Mouse (Mus musculus) kidney, embryonic 15.5 days (tissue): Measurements from ENCODE around the gene Mttp. TPM values are rescaled to one million over a fixed set of nuclear protein-coding genes. Genes with fewer than 3 reads are reported as not detected.

Experiments used
- ATAC-seq: fragments of 200-750 bp; cut with Nextera tagmentation; replicated peaks from 2 replicates; pipeline ENCODE4 v1.8.0; 2017; ENCODE audit warnings: moderate TSS enrichment; ENCODE audit not compliant: low FRiP score
- H3K27ac ChIP-seq: fragments of 300-500 bp; sonication (generic); 2 replicates; pipeline ENCODE4 v1.5.1; 2015; ENCODE audit warnings: mild to moderate bottlenecking, inconsistent platforms
- H3K27me3 ChIP-seq: fragments of 300-500 bp; sonication (generic); 2 replicates; pipeline ENCODE4 v1.6.1; 2015; ENCODE audit warnings: inconsistent platforms
- H3K36me3 ChIP-seq: fragments of 300-500 bp; sonication (generic); 2 replicates; pipeline ENCODE4 v1.6.1; 2015; ENCODE audit warnings: inconsistent platforms
- H3K4me1 ChIP-seq: fragments of 300-500 bp; sonication (generic); 2 replicates; pipeline ENCODE4 v1.6.1; 2015; ENCODE audit warnings: inconsistent platforms
- H3K4me2 ChIP-seq: fragments of 300-500 bp; sonication (generic); 2 replicates; pipeline ENCODE4 v1.6.1; 2015; ENCODE audit warnings: moderate library complexity, mild to moderate bottlenecking, inconsistent platforms
- H3K4me3 ChIP-seq: fragments of 300-500 bp; sonication (generic); replicated peaks from 2 replicates; pipeline ENCODE4 v1.5.1; 2015; ENCODE audit warnings: mild to moderate bottlenecking, inconsistent platforms
- H3K9ac ChIP-seq: fragments of 300-500 bp; sonication (generic); 2 replicates; pipeline ENCODE4 v1.6.1; 2015; ENCODE audit warnings: mild to moderate bottlenecking, inconsistent platforms
- H3K9me3 ChIP-seq: fragments of 300-500 bp; sonication (generic); replicated peaks from 2 replicates; pipeline ENCODE4 v1.6.1; 2016; ENCODE audit warnings: inconsistent platforms
- whole genome bisulfite sequencing: fragments of 180-500 bp; shearing (Covaris S2); methylation state at CpG from one replicate; pipeline ENCODE4 v1.1.7; 2015; ENCODE audit warnings: mixed read lengths; 5-methylcytosine and 5-hydroxymethylcytosine counted together
- polyA plus RNA-seq: library from polyadenylated mRNA; unstranded; fragments of >200 nt; fragmentation: Nextera tagmentation; extraction: Ambion mirVana; gene quantifications from 2 replicates; pipeline ENCODE4 v1.2.1, GENCODE M21; 2015

The Mttp gene
- polyA plus RNA-seq, 1 experiment from 2014 or later = 9.6 TPM

DNA sequence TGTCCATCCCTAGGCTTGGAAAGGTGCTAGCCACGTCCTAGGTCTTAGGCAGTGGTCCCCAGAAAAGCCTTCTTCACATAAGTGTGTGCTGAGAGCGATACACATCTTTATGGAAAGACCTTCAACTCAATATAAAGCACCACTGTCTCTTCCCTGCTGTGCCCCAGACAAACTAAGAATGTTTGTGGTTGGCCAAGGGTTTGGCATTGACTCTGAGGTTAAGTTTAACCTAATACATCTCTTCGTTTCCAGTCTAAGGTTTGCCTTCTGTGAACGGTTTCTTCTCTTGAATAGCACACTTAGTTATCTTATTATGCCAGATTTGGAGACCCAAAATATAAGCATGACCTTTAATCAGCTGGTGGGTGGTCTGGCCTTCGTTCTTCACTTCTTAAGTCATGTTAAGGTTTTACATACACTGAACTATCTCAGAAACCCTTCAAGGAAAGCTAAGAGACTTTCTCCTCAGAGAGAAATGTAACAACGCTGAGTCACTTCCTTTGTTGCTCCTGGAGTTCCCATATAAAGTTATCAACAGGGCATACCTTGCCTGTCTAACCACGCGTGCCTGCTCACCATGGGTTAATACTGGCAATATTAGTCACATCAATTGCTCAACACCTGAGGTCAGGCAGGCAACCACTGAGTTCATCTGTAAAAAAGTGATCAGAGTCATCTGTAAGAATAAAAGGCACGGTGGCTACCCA is 83.4 kb downstream of the Mttp start:
- Histone ChIP-seq H3K9ac (no peak overlapping the region), H3K4me2 (no peak overlapping the region), H3K4me3 (no peak overlapping the region), H3K9me3 (no peaks in the 10 kb centered on the region), H3K4me1 (peaks cover 34% of the 10 kb centered on the region), H3K27ac (no peak overlapping the region), H3K27me3 (no peaks in the 10 kb centered on the region), H3K36me3 (no peaks in the 10 kb centered on the region)
- no peak for ATAC-seq
- 90% methylated on average over 9 of the region's 9 CpGs for WGBS

DNA sequence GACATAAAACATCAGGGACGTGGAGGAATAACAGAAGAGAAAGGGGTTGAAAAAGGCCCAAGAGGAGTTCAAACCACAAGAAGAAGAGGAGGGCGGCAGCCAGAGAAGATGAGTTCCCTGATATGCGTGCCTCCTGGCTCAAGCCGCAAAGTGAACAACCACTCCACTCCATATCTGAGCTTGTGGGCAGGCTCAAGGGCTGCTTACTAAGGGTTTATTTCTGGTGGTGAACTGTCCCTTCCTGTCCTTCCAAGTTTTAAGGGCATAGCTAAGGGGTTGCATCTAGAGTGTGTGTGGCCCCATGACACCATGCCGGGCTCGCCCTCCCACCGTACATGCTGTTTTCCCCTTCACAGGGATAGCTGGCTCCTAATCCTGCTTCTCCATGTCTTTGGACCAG is 84.3 kb downstream of the Mttp start:
- Histone ChIP-seq H3K36me3 (no peaks in the 10 kb centered on the region), H3K4me3 (no peak overlapping the region), H3K9me3 (no peaks in the 10 kb centered on the region), H3K4me1 (peaks cover 25% of the 10 kb centered on the region), H3K9ac (no peak overlapping the region), H3K27me3 (no peaks in the 10 kb centered on the region), H3K4me2 (no peak overlapping the region), H3K27ac (no peak overlapping the region)
- ATAC-seq = no peak
- WGBS = 90% methylated on average over 7 of the region's 7 CpGs

GRCm38 (mm10) chr3:138058226-138058625 is 86.5 kb downstream of the Mttp start:
- H3K4me3 ChIP-seq = no peak overlapping the region
- H3K27ac ChIP-seq = no peak overlapping the region
- no peaks in the 10 kb centered on the region for H3K9me3 ChIP-seq
- H3K4me1 ChIP-seq = peaks cover 16% of the 10 kb centered on the region
- no peaks in the 10 kb centered on the region for H3K36me3 ChIP-seq
- 55% methylated on average over 4 of the region's 4 CpGs for WGBS
- no peak overlapping the region for H3K4me2 ChIP-seq
- no peaks in the 10 kb centered on the region for H3K27me3 ChIP-seq
- H3K9ac ChIP-seq = no peak overlapping the region
- no peak for ATAC-seq

GRCm38 (mm10) chr3:138056976-138057375 is 87.8 kb downstream of the Mttp start:
- no peak overlapping the region for H3K4me3 ChIP-seq
- H3K27me3 ChIP-seq = no peaks in the 10 kb centered on the region
- H3K9me3 ChIP-seq = no peaks in the 10 kb centered on the region
- H3K9ac ChIP-seq = no peak overlapping the region
- WGBS = 55% methylated on average over 7 of the region's 7 CpGs
- no peaks in the 10 kb centered on the region for H3K36me3 ChIP-seq
- H3K27ac ChIP-seq = 0 out of 2 replicates have a peak overlapping the region, but pooled peaks have one; percentile 58
- ATAC-seq = no peak
- no peak overlapping the region for H3K4me2 ChIP-seq
- peaks cover 17% of the 10 kb centered on the region for H3K4me1 ChIP-seq

DNA sequence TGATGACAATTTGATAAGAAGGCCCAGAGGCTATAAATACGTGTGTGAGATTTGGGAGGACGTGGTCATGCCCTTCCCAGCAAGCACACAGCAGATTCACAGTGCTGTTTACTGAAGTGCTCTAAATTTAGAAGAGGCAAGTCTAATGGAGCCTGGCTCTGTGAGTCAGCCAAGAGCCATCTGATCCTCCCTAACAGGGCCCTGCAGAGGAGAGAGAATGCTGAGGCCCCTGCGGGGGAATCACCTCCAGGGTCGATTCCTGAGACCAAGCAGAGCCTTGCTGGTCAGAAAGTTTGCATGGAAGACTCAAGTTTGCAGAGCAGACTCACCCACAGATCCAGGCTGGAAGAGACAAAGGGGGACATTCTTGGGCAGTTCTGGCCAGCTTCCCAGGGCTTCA is 90.8 kb downstream of the Mttp start:
- Histone ChIP-seq H3K27ac (peak overlapping the region; percentile 65), H3K4me1 (peaks cover 23% of the 10 kb centered on the region), H3K27me3 (no peaks in the 10 kb centered on the region), H3K9me3 (no peaks in the 10 kb centered on the region), H3K36me3 (no peaks in the 10 kb centered on the region), H3K9ac (no peak overlapping the region), H3K4me2 (no peak overlapping the region), H3K4me3 (no peak overlapping the region)
- WGBS = 8% methylated on average over 4 of the region's 4 CpGs
- ATAC-seq = peak; percentile 73; the same call in 1 of the 2 replicates

DNA sequence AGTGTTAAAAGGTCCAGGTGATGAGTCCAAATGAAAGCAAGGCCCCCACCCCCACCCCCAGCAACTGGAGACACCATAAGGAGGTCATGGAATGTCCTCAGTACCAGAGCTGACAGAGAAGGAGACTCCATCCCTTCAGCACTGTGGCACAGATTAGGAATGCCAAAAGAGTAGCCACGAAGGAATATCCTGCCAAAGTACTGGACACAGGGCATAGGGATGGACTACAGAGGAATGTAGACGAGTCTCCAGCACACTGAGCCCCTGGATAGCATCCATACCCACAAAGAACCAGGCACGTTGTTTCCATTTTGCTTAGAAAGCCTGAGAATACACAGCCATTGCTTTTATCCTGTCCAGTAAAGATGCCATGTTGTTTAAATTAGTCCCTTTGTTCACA is 93.3 kb downstream of the Mttp start:
- 79% methylated on average over 3 of the region's 3 CpGs for WGBS
- ATAC-seq = no peak
- H3K9ac ChIP-seq = no peak overlapping the region

GRCm38 (mm10) chr3:138050772-138051171 is 94.0 kb downstream of the Mttp start:
- Histone ChIP-seq H3K4me1 (peaks cover 18% of the 10 kb centered on the region), H3K9ac (no peak overlapping the region), H3K36me3 (no peaks in the 10 kb centered on the region), H3K27ac (no peak overlapping the region), H3K4me3 (no peak overlapping the region), H3K9me3 (no peaks in the 10 kb centered on the region), H3K4me2 (no peak overlapping the region), H3K27me3 (no peaks in the 10 kb centered on the region)
- peak; percentile 77 for ATAC-seq
- 17% methylated on average over 11 of the region's 11 CpGs for WGBS

More for the DNA sequence above, 93.3 kb downstream of the Mttp start:
- H3K36me3 ChIP-seq = no peaks in the 10 kb centered on the region
- no peak overlapping the region for H3K4me3 ChIP-seq
- no peaks in the 10 kb centered on the region for H3K27me3 ChIP-seq
- peaks cover 18% of the 10 kb centered on the region for H3K4me1 ChIP-seq
- no peak overlapping the region for H3K27ac ChIP-seq
- H3K9me3 ChIP-seq = no peaks in the 10 kb centered on the region
- H3K4me2 ChIP-seq = no peak overlapping the region

DNA sequence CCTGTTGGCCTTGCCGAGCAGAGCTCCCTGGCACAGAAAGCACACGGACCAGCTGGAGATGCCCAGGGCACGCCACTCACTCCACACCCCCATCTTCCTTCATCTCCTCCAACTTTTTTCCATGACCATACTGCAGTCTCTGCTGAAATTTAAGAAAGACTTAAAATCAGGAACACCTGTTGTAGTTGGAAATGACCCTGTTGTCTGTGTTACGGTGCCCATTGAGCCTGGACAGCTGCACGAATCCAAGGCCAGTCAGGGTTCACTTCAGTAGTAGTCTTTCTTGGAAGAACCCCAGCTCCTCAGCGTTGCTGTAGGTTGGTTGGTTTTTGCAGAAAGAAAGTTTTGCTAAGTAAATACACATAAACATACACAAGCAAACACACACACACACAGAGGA is 95.2 kb downstream of the Mttp start:
- 84% methylated on average over 6 of the region's 6 CpGs for WGBS
- no peak overlapping the region for H3K4me2 ChIP-seq
- H3K36me3 ChIP-seq = no peaks in the 10 kb centered on the region
- no peak for ATAC-seq
- no peak overlapping the region for H3K9ac ChIP-seq
- H3K4me3 ChIP-seq = no peak overlapping the region
- H3K27me3 ChIP-seq = no peaks in the 10 kb centered on the region
- H3K4me1 ChIP-seq = peaks cover 18% of the 10 kb centered on the region
- H3K27ac ChIP-seq = no peak overlapping the region
- no peaks in the 10 kb centered on the region for H3K9me3 ChIP-seq

DNA sequence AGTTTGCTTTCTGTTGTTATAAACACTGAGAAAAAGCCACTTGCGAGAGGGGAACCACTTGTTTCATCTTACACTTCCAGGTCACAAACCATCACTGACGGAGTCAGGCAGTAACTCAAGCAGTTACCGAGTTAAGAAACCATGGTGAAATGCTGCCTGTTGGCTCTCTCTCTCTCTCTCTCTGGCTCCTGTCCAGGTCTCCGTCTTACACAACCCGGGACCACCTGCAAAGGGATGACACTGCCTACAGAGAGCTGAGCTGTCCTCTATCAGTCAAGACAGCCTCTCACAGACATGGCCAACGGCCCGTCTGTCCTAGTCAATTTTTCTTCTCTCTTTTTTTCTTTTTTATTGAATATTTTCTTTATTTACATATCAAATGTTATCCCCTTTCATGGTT is 101.5 kb downstream of the Mttp start:
- Histone ChIP-seq H3K27ac (no peak overlapping the region), H3K27me3 (no peaks in the 10 kb centered on the region), H3K4me3 (no peak overlapping the region), H3K36me3 (no peaks in the 10 kb centered on the region), H3K4me2 (no peak overlapping the region), H3K9ac (no peak overlapping the region), H3K9me3 (no peaks in the 10 kb centered on the region), H3K4me1 (peaks cover 12% of the 10 kb centered on the region; the same call in 1 of the 2 replicates)
- 55% methylated on average over 7 of the region's 7 CpGs for WGBS
- ATAC-seq = peak; percentile 56; the same call in 1 of the 2 replicates

- Histone ChIP-seq H3K27ac (no peak overlapping the region), H3K4me2 (no peak overlapping the region), H3K36me3 (no peaks in the 10 kb centered on the region), H3K27me3 (no peaks in the 10 kb centered on the region), H3K9me3 (no peaks in the 10 kb centered on the region), H3K4me1 (peaks cover 12% of the 10 kb centered on the region; the same call in 1 of the 2 replicates), H3K4me3 (no peak overlapping the region), H3K9ac (no peak overlapping the region)
- ATAC-seq = 0 out of 2 replicates have a peak, but pooled peaks have one; percentile 55
- 56% methylated on average over 3 of the region's 3 CpGs for WGBS
Observed at GRCm38 (mm10) chr3:138041591-138042301, 103.0 kb downstream of the Mttp start.

DNA sequence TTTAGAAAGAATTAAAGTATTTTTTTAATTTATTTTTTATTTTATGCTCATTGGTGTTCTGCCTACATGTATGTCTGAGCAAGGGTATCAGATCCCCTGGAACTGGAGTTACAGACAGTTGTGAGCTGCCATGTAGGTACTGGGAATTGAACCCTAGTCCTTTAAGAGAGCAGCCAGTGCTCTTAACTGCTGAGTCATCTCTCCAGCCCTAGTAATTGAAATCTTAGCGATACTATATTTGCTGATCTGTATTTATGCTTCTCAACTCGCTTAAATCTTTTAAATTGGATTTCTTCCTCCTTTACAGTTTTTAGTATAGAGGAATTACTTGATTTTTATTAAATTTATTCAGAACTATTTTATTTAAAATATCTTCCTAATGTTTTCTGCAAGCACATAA is 103.8 kb downstream of the Mttp start:
- no peak for ATAC-seq
- Histone ChIP-seq H3K4me3 (no peak overlapping the region), H3K9ac (no peak overlapping the region), H3K4me1 (peaks cover 12% of the 10 kb centered on the region; the same call in 1 of the 2 replicates), H3K9me3 (no peaks in the 10 kb centered on the region), H3K27me3 (no peaks in the 10 kb centered on the region), H3K4me2 (no peak overlapping the region), H3K36me3 (no peaks in the 10 kb centered on the region), H3K27ac (no peak overlapping the region)
- 82% methylated on average over 2 of the region's 2 CpGs for WGBS
